ENCODE assay signal across 8 mouse cellular contexts in genomic region chr1:74661448-74662195, GRCm38 (mm10). TPM values are rescaled to one million over a fixed set of nuclear protein-coding genes. Genes with fewer than 3 reads are reported as not detected.
DNase-seq lines count a peak whose midpoint lies in the region; ATAC-seq and TF ChIP-seq lines count a peak whose summit lies in the region.

TSS of gene Ttll4 (plus strand) at chr1:74661745.

- peak within 1 kb of the TSS; percentile 47 for H3K27ac ChIP-seq in bone marrow macrophage, adult 2 months (ENCODE audit: insufficient read depth, low read depth, low read length)
- peak within 1 kb of the TSS; percentile 70 for H3K27ac ChIP-seq in embryonic fibroblast, embryonic 13.5 days (ENCODE audit: insufficient read depth, low read length)
- H3K27ac ChIP-seq in kidney, embryonic 14.5 days (ENCODE audit: low read depth, low read length): peak within 1 kb of the TSS; percentile 80
- H3K27ac ChIP-seq in limb, embryonic 15.5 days: peak within 1 kb of the TSS; percentile 78

- DNase-seq in A20 (ENCODE audit: low read depth, low spot score): peak; percentile 95
- DNase-seq in heart, adult 9 months (ENCODE audit: low spot score in 2 of 2): peak; percentile 92 to 96
- DNase-seq in monocyte, adult 2 months (ENCODE audit: low read depth in 1 of 2, low spot score in 2 of 2): peak; percentile 75 to 85
- DNase-seq in spleen, postnatal 36 days (ENCODE audit: low spot score in 2 of 2): peak; percentile 88 to 90

- H3K27me3 ChIP-seq in kidney, embryonic 14.5 days (ENCODE audit: control insufficient read depth, insufficient read depth, low read length): no peaks in the 10 kb centered on the region
- H3K27me3 ChIP-seq in limb, embryonic 15.5 days: no peaks in the 10 kb centered on the region

- peak; percentile 99 for ATAC-seq in kidney, embryonic 14.5 days (ENCODE audit: low FRiP score, low TSS enrichment)
- peak; percentile 97 for ATAC-seq in limb, embryonic 15.5 days (ENCODE audit: insufficient number of reproducible peaks, low FRiP score, low TSS enrichment, low read depth)

- under 1% methylated on average over 54 of the region's 66 CpGs for WGBS in kidney, embryonic 14.5 days
- under 1% methylated on average over 64 of the region's 66 CpGs for WGBS in limb, embryonic 15.5 days

- H3K4me2 ChIP-seq in kidney, embryonic 14.5 days (replicated peaks; ENCODE audit: low read depth, low read length): peak within 1 kb of the TSS; percentile 70
- peak within 1 kb of the TSS; percentile 54 for H3K4me2 ChIP-seq in limb, embryonic 15.5 days

- no peaks in the 10 kb centered on the region for H3K9me3 ChIP-seq in kidney, embryonic 14.5 days (ENCODE audit: control insufficient read depth, low read length)
- no peaks in the 10 kb centered on the region for H3K9me3 ChIP-seq in limb, embryonic 15.5 days

- TF ChIP-seq CTCF in bone marrow macrophage, adult 2 months (IDR thresholded peaks at IDR 0.05; ENCODE audit: low read depth, low read length): no peak; the same call in 1 of the 2 replicates
- TF ChIP-seq CTCF in embryonic fibroblast, embryonic 13.5 days (IDR thresholded peaks at IDR 0.05; ENCODE audit: borderline replicate concordance, insufficient read depth, low read length): peak; percentile 60; the same call in 1 of the 2 replicates

- peak within 1 kb of the TSS; percentile 83 for H3K9ac ChIP-seq in kidney, embryonic 14.5 days (ENCODE audit: low read depth, low read length)
- H3K9ac ChIP-seq in limb, embryonic 15.5 days: peak within 1 kb of the TSS; percentile 58

- TF ChIP-seq POLR2A in bone marrow macrophage, adult 2 months (IDR thresholded peaks at IDR 0.05; ENCODE audit: borderline replicate concordance, low read depth, low read length): no peak; the same call in 1 of the 2 replicates
- peak; percentile 71 for TF ChIP-seq POLR2A in embryonic fibroblast, embryonic 13.5 days (IDR thresholded peaks at IDR 0.05; ENCODE audit: low read depth, low read length)

- H3K4me1 ChIP-seq in bone marrow macrophage, adult 2 months (ENCODE audit: control insufficient read depth, insufficient read depth, low read length): peaks cover 6% of the 10 kb centered on the region
- no peaks in the 10 kb centered on the region for H3K4me1 ChIP-seq in embryonic fibroblast, embryonic 13.5 days (ENCODE audit: control insufficient read depth, insufficient read depth, low read length)
- H3K4me1 ChIP-seq in kidney, embryonic 14.5 days (ENCODE audit: control insufficient read depth, insufficient read depth, low read length): no peaks in the 10 kb centered on the region
- peaks cover 6% of the 10 kb centered on the region; the same call in 1 of the 2 replicates for H3K4me1 ChIP-seq in limb, embryonic 15.5 days

- no peaks in the 10 kb centered on the region for H3K36me3 ChIP-seq in kidney, embryonic 14.5 days (ENCODE audit: control insufficient read depth, insufficient read depth, low read length)
- peaks cover 2% of the 10 kb centered on the region; the same call in 1 of the 2 replicates for H3K36me3 ChIP-seq in limb, embryonic 15.5 days

- peak within 1 kb of the TSS; percentile 95 for H3K4me3 ChIP-seq in bone marrow macrophage, adult 2 months (ENCODE audit: insufficient read depth, low read length)
- peak within 1 kb of the TSS; percentile 100 for H3K4me3 ChIP-seq in embryonic fibroblast, embryonic 13.5 days (ENCODE audit: insufficient read depth, low read length)
- H3K4me3 ChIP-seq in kidney, embryonic 14.5 days (ENCODE audit: low read length): peak within 1 kb of the TSS; percentile 76
- peak within 1 kb of the TSS; percentile 73 for H3K4me3 ChIP-seq in limb, embryonic 15.5 days

RNA-seq across cellular contexts. Expression of gene Ttll4, which starts in this region (rescaled TPM):
- polyA plus RNA-seq in bone marrow macrophage, adult 2 months (2012; ENCODE audit: insufficient read depth, insufficient read length, missing spikeins): 15.3 and 22.1 TPM in 2 replicates
- 29.4 and 42.5 TPM in 2 replicates for polyA plus RNA-seq in embryonic fibroblast, embryonic 13.5 days (2011; ENCODE audit: insufficient read length, low read depth, missing spikeins)
- polyA plus RNA-seq in kidney, embryonic 14.5 days (2014; fragmentation: Nextera tagmentation; extraction: Ambion mirVana): 13.4 and 26.1 TPM in 2 replicates
- polyA plus RNA-seq in limb, embryonic 15.5 days (2015; fragmentation: Nextera tagmentation; extraction: Ambion mirVana): 10.3 and 12.3 TPM in 2 replicates

Comparison
In these comparisons a context has a peak if more than half of its experiments do, and no peak if none do; other contexts are left out.
1. Peak in every context shown above with its lines: DNase-seq, ATAC-seq, H3K4me3 ChIP-seq and H3K27ac ChIP-seq.